Mouse (Mus musculus) retina, adult 2 months (tissue): ENCODE measurements around the gene Pdcd11.
"Not testable (repeated sequence)": the region's sequence is repeated elsewhere in the genome, so short reads cannot be mapped to it uniquely, and the experiment has no call there.

ENCODE experiments used
- DNase-seq: peaks from one replicate; pipeline ENCODE4 v3.0.0-alpha.2; 2012; ENCODE audit warnings: low read depth, low spot score

Pdcd11 gene

GRCm38 (mm10) chr19:47128164-47128563 lies 37.6 kb downstream of the Pdcd11 start:
- DNase-seq, result no peak

GRCm38 (mm10) chr19:47128835-47129234 lies 38.3 kb downstream of the Pdcd11 start:
- no peak for DNase-seq

GRCm38 (mm10) chr19:47130551-47131125 lies 40.1 kb downstream of the Pdcd11 start:
- no peak for DNase-seq

GRCm38 (mm10) chr19:47133161-47133560 lies 42.6 kb downstream of the Pdcd11 start:
- DNase-seq, result no peak

- no peak for DNase-seq
These were observed 45.0 kb downstream of the Pdcd11 start for GRCm38 (mm10) chr19:47135568-47135967.

- DNase-seq, result no peak
These were observed 45.6 kb downstream of the Pdcd11 start for GRCm38 (mm10) chr19:47136170-47136569.

GRCm38 (mm10) chr19:47137051-47137581 lies 46.5 kb downstream of the Pdcd11 start:
- no peak for DNase-seq

- DNase-seq, result no peak
These were observed 47.3 kb downstream of the Pdcd11 start, which contains the start of gene Calhm2 for GRCm38 (mm10) chr19:47137771-47138421. Calhm2 (minus strand) TSS chr19:47138294.

GRCm38 (mm10) chr19:47139611-47140010 lies 49.0 kb downstream of the Pdcd11 start:
- not testable (repeated sequence) for DNase-seq

GRCm38 (mm10) chr19:47142438-47142837 lies 51.9 kb downstream of the Pdcd11 start:
- DNase-seq, result no peak

- DNase-seq, result no peak
These were observed 53.6 kb downstream of the Pdcd11 start, which contains the start of gene Calhm1 for GRCm38 (mm10) chr19:47144154-47144553. Calhm1 (minus strand) TSS chr19:47144254.

- DNase-seq, result no peak
These were observed 57.8 kb downstream of the Pdcd11 start for GRCm38 (mm10) chr19:47148267-47148847.

GRCm38 (mm10) chr19:47149854-47150253 lies 59.3 kb downstream of the Pdcd11 start:
- no peak for DNase-seq

- DNase-seq, result no peak
These were observed 60.9 kb downstream of the Pdcd11 start for GRCm38 (mm10) chr19:47151332-47152061.

- no peak for DNase-seq
These were observed 61.4 kb downstream of the Pdcd11 start for GRCm38 (mm10) chr19:47152062-47152369.

GRCm38 (mm10) chr19:47153767-47154166 lies 63.2 kb downstream of the Pdcd11 start:
- DNase-seq, result no peak

GRCm38 (mm10) chr19:47157664-47158063 lies 67.1 kb downstream of the Pdcd11 start, which contains the start of gene Calhm3:
Calhm3 (minus strand) TSS chr19:47157764.
- DNase-seq, result no peak

- no peak for DNase-seq
These were observed 71.1 kb downstream of the Pdcd11 start for GRCm38 (mm10) chr19:47161669-47162068.

- DNase-seq, result no peak
These were observed 72.7 kb downstream of the Pdcd11 start for GRCm38 (mm10) chr19:47163176-47163744.

GRCm38 (mm10) chr19:47166758-47167157 lies 76.2 kb downstream of the Pdcd11 start:
- no peak for DNase-seq

- DNase-seq, result no peak
These were observed 77.1 kb downstream of the Pdcd11 start for GRCm38 (mm10) chr19:47167617-47168214.
